Mouse (Mus musculus) lung, adult 2 months (tissue): ENCODE measurements around the gene Lrrc20.
"Not testable (repeated sequence)": the region's sequence is repeated elsewhere in the genome, so short reads cannot be mapped to it uniquely, and the experiment has no call there.

Experiments
- CTCF ChIP-seq: fragments of 200-500 bp; IDR thresholded peaks from 2 replicates; pipeline ENCODE4 v1.5.1; 2011; ENCODE audit warnings: mild to moderate bottlenecking, low read length, control low read depth; ENCODE audit not compliant: insufficient read depth
- POLR2A ChIP-seq: fragments of 200-500 bp; IDR thresholded peaks from 2 replicates; pipeline ENCODE4 v1.6.1; 2011; ENCODE audit warnings: low read depth, mild to moderate bottlenecking, control low read depth, low read length, borderline replicate concordance; ENCODE audit errors: extremely low read depth

DNA sequence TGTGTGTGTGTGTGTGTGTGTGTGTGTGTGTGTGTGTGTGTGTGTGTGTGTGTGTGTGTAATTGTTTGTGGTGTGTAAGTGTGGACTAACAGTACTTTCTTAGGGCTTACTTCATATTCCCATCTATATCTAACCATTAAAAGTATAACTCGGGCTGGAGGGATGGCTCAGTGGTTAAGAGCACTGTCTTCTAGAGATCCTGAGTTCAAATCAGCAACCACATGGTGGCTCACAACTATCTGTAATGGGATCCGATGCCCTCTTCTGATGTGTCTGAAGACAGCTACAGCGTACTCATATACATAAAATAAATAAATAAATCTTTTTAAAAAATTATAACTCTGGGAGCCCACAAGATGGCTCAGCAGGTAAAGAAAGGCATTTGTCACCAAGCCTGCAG is 22.4 kb upstream of the Lrrc20 start:
- TF ChIP-seq CTCF, POLR2A: not testable (repeated sequence)
